In genomic region chr11:49248974-49249700, GRCm38 (mm10) we compare ENCODE assay signal across 9 mouse cellular contexts. TPM values are rescaled to one million over a fixed set of nuclear protein-coding genes. Genes with fewer than 3 reads are reported as not detected.
DNase-seq lines count a peak whose midpoint lies in the region; ATAC-seq and TF ChIP-seq lines count a peak whose summit lies in the region.
"Had no signal": no experiment of that assay in that cellular context is flagged by ENCODE, and none has a peak within 500 bp of the region (broad histone marks: within the 10 kb centered on the region; RNA-seq: fewer than 3 reads in every experiment).

No protein-coding gene starts in this region.

- peak overlapping the region; percentile 94 for H3K27ac ChIP-seq in kidney, adult 2 months (ENCODE audit: insufficient read depth, low read depth, low read length)
- peak overlapping the region; percentile 98 for H3K27ac ChIP-seq in brown adipose tissue, adult 24 weeks (replicated peaks; ENCODE audit: low read depth, low read length)
- peak overlapping the region; percentile 97 for H3K27ac ChIP-seq in limb, embryonic 15.5 days

- H3K4me1 ChIP-seq in kidney, adult 2 months (ENCODE audit: control insufficient read depth, insufficient read depth, low read length), result peaks cover 38% of the 10 kb centered on the region
- peaks cover 36% of the 10 kb centered on the region for H3K4me1 ChIP-seq in brown adipose tissue, adult 24 weeks (ENCODE audit: control insufficient read depth, insufficient read depth, insufficient read length, low read length)
- H3K4me1 ChIP-seq in limb, embryonic 15.5 days, result peaks cover 58% of the 10 kb centered on the region

- peak overlapping the region; percentile 60 for H3K4me2 ChIP-seq in limb, embryonic 15.5 days

- H3K36me3 ChIP-seq in kidney, adult 2 months (ENCODE audit: control insufficient read depth, insufficient read depth, low read length), result no peaks in the 10 kb centered on the region; the same call in 1 of the 2 replicates
- H3K36me3 ChIP-seq in limb, embryonic 15.5 days, result peaks cover 20% of the 10 kb centered on the region

- no peak for TF ChIP-seq CTCF in kidney, adult 2 months (conservative IDR thresholded peaks at IDR 0.05; ENCODE audit: insufficient read depth, insufficient read length, low read depth, low read length)

- WGBS in kidney, adult 2 months, result 28% methylated on average over 6 of the region's 6 CpGs
- WGBS in limb, embryonic 15.5 days, result 68% methylated on average over 6 of the region's 6 CpGs

- ATAC-seq in limb, embryonic 15.5 days (ENCODE audit: insufficient number of reproducible peaks, low FRiP score, low TSS enrichment, low read depth), result no peak

- H3K9ac ChIP-seq in limb, embryonic 15.5 days, result no peak overlapping the region
- H3K9ac ChIP-seq: midbrain, embryonic 12.5 days had no signal

- no peak for TF ChIP-seq POLR2A in kidney, adult 2 months (IDR thresholded peaks at IDR 0.05; ENCODE audit: low read depth, low read length)

- peak overlapping the region; percentile 3; the same call in 1 of the 2 replicates for H3K4me3 ChIP-seq in kidney, adult 2 months (ENCODE audit: insufficient read depth, low read depth, low read length)
- no peak overlapping the region; the same call in 1 of the 2 replicates for H3K4me3 ChIP-seq in brown adipose tissue, adult 24 weeks (ENCODE audit: insufficient read depth, low read depth, low read length)
- H3K4me3 ChIP-seq in limb, embryonic 15.5 days, result peak overlapping the region; percentile 77; the same call in 1 of the 2 replicates

- DNase-seq in kidney, adult 2 months, result no peak
- DNase-seq in kidney, adult 18-20 months, result no peak
- DNase-seq in CD4-positive helper T cell, adult 2 months (ENCODE audit: low read depth, low spot score), result peak; percentile 43
- no peak for DNase-seq in cerebellum, adult 11-12 months
- no peak for DNase-seq in urinary bladder, postnatal 4 days (ENCODE audit: low spot score in 2 of 2)
- no peak for DNase-seq in ovary, postnatal 36 days (ENCODE audit: low spot score)

- no peaks in the 10 kb centered on the region for H3K27me3 ChIP-seq in kidney, adult 2 months (replicated peaks; ENCODE audit: control insufficient read depth, insufficient read depth, low read length)
- H3K27me3 ChIP-seq in limb, embryonic 15.5 days, result no peaks in the 10 kb centered on the region
- H3K27me3 ChIP-seq: midbrain, embryonic 12.5 days had no signal

- no peaks in the 10 kb centered on the region for H3K9me3 ChIP-seq in limb, embryonic 15.5 days
- H3K9me3 ChIP-seq: midbrain, embryonic 12.5 days had no signal

RNA-seq across cellular contexts. Expression of gene Mgat1, which starts 5.1 kb away (rescaled TPM):
- 157 and 198 TPM in 2 replicates for polyA plus RNA-seq in kidney, adult 2 months (2012; rRNA removed)
- 19.3 and 30.6 TPM in 2 replicates for polyA plus RNA-seq in brown adipose tissue, adult 24 weeks (2012; ENCODE audit: insufficient read depth, insufficient read length, missing spikeins)
- polyA plus RNA-seq in limb, embryonic 15.5 days (2015; fragmentation: Nextera tagmentation; extraction: Ambion mirVana), result 74.6 and 81.3 TPM in 2 replicates

RNA-seq across cellular contexts. Expression of gene Olfr1393, which starts 29.0 kb away (rescaled TPM):
- polyA plus RNA-seq in kidney, adult 2 months (2012; rRNA removed), result 0.72 and 1.5 TPM in 2 replicates
- not detected in 2 replicates for polyA plus RNA-seq in brown adipose tissue, adult 24 weeks (2012; ENCODE audit: insufficient read depth, insufficient read length, missing spikeins)
- polyA plus RNA-seq in limb, embryonic 15.5 days (2015; fragmentation: Nextera tagmentation; extraction: Ambion mirVana), result not detected in 2 replicates

RNA-seq across cellular contexts. Expression of gene Olfr1392, which starts 35.9 kb away (rescaled TPM):
- 0.46 and 0.47 TPM in 2 replicates for polyA plus RNA-seq in kidney, adult 2 months (2012; rRNA removed)
- not detected in 2 replicates for polyA plus RNA-seq in brown adipose tissue, adult 24 weeks (2012; ENCODE audit: insufficient read depth, insufficient read length, missing spikeins)
- 0.10 and 0.11 TPM in 2 replicates for polyA plus RNA-seq in limb, embryonic 15.5 days (2015; fragmentation: Nextera tagmentation; extraction: Ambion mirVana)

RNA-seq across cellular contexts. Expression of gene Zfp62, which starts 46.0 kb away (rescaled TPM):
- 2.0 and 2.6 TPM in 2 replicates for polyA plus RNA-seq in kidney, adult 2 months (2012; rRNA removed)
- 10.4 and 14.4 TPM in 2 replicates for polyA plus RNA-seq in brown adipose tissue, adult 24 weeks (2012; ENCODE audit: insufficient read depth, insufficient read length, missing spikeins)
- polyA plus RNA-seq in limb, embryonic 15.5 days (2015; fragmentation: Nextera tagmentation; extraction: Ambion mirVana), result 33.8 and 36.9 TPM in 2 replicates

RNA-seq across cellular contexts. Expression of gene Olfr10, which starts 55.4 kb away (rescaled TPM):
- polyA plus RNA-seq in kidney, adult 2 months (2012; rRNA removed), result not detected in 2 replicates
- polyA plus RNA-seq in brown adipose tissue, adult 24 weeks (2012; ENCODE audit: insufficient read depth, insufficient read length, missing spikeins), result not detected in 2 replicates
- polyA plus RNA-seq in limb, embryonic 15.5 days (2015; fragmentation: Nextera tagmentation; extraction: Ambion mirVana), result not detected in 2 replicates
- polyA plus RNA-seq: midbrain, embryonic 12.5 days had no signal
